9 mouse cellular contexts compared by ENCODE assay signal in genomic region chr19:53841915-53842314, GRCm38 (mm10). TPM values are rescaled to one million over a fixed set of nuclear protein-coding genes. Genes with fewer than 3 reads are reported as not detected.
DNase-seq lines count a peak whose midpoint lies in the region; ATAC-seq lines count a peak whose summit lies in the region.
"Had no signal": no experiment of that assay in that cellular context is flagged by ENCODE, and none has a peak within 500 bp of the region (broad histone marks: within the 10 kb centered on the region; RNA-seq: fewer than 3 reads in every experiment).

No protein-coding gene starts in this region.

- peak; percentile 79 for ATAC-seq in granulocyte monocyte progenitor cell, adult 5-6 weeks (replicated peaks; ENCODE audit: poor library complexity, severe bottlenecking)

- intact Hi-C loops in gastrocnemius, postnatal 36 days (cut with DNase I), result no loop called here

- DNase-seq in gastrocnemius, postnatal 10 days, result peak; percentile 57
- no peak for DNase-seq in gastrocnemius, postnatal 36 days
- DNase-seq in right cerebral cortex, postnatal 4 days, result peak; percentile 61
- DNase-seq in right cerebral cortex, adult 18-20 months, result no peak
- DNase-seq in natural killer cell, adult 2 months (ENCODE audit: low spot score in 2 of 2), result peak; percentile 73 to 85
- DNase-seq in frontal cortex, postnatal 14 days (ENCODE audit: low spot score in 2 of 2), result no peak
- DNase-seq in embryo, embryonic 9.5 days (ENCODE audit: extremely low spot score), result no peak
- DNase-seq: liver, embryonic 13.5 days had no signal

RNA-seq across cellular contexts. Expression of gene Pdcd4, which starts 50.1 kb away (rescaled TPM):
- 10 to 100 TPM; 27.6 to 32.3 TPM for total RNA-seq in gastrocnemius, postnatal 10 days (2021)
- 10 to 100 TPM; 13.6 to 15.8 TPM for total RNA-seq in gastrocnemius, postnatal 36 days (2021)
- total RNA-seq in granulocyte monocyte progenitor cell, adult 5-6 weeks (2014; fragmentation: Nextera tagmentation), result 267 and 284 TPM in 2 replicates
- total RNA-seq in granulocyte monocyte progenitor cell, adult 5-6 weeks (2017), result 437 and 499 TPM in 2 replicates

Comparison
In these comparisons a context has a peak if more than half of its experiments do, and no peak if none do; other contexts are left out.
1. DNase-seq: peak in gastrocnemius, postnatal 10 days (single experiment), right cerebral cortex, postnatal 4 days (single experiment) and natural killer cell, adult 2 months (2 of 2); none in gastrocnemius, postnatal 36 days (0 of 2), right cerebral cortex, adult 18-20 months (single experiment), frontal cortex, postnatal 14 days (0 of 2) and embryo, embryonic 9.5 days (single experiment).
2. RNA of gene Pdcd4, which starts 50.1 kb away (total RNA-seq): 267 to 499 TPM in granulocyte monocyte progenitor cell, adult 5-6 weeks; 27.6 to 32.3 TPM in gastrocnemius, postnatal 10 days and 13.6 to 15.8 TPM in gastrocnemius, postnatal 36 days; every median in the first group is over 4 times any median in the second.